Mouse (Mus musculus): ENCODE data around the gene Casr. TPM values are rescaled to one million over a fixed set of nuclear protein-coding genes. Genes with fewer than 3 reads are reported as not detected.

The Casr gene
- total RNA-seq (2021): 1 to 10 TPM; 3.3 to 7.1 TPM
- long read RNA-seq, experiment 1, partial matches to known transcripts: 1 of 1 reads
- long read RNA-seq, experiment 1, other reads (novel, unspliced or antisense): 0 of 1 reads
- long read RNA-seq, experiment 2: 0 reads

DNA sequence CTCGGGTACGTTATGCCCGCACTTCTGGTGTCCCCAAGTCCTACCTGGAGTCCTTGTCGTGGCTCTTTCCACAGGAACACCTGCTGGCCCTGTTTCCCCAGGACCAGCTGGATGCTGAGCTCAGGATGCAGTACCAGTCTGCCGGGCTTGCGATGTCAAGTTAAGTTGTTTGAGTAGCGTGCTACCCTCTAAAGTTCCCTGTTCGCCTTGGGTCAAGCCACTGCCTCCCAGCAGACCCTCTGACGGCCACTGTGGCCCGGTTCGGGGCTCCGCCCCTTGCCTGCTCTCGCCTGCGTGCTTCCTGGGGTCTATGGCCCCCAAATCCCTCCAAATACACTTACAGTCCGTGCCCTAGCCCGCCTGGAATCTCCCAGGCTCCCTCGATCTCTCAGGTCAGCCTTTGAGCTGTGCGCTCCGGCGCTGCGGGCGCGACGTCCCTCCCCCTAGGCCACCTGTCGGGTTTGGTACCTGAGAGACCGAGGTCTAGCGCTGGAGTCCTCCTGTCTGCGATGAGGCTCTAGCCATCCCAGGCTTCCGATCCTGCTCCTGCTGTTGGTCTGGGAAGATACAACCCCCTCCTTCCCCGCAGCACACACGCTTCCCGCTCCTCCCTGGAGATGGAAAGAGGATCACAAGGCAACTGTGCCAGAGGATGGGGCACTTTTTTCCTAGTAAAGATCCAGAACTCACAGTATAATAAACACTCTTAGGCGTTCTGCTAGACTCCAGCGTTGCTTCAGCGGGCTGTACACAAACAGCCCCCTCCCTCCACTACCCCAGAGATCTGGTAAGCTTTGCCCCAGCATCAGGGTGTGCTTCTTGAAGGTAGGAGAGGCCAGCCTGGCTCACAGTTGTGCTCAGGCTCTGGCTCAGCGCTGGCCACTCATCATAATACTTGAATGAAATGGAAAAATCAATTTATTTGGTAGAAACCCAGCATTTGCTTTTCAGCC is at the start of gene Casr:
Casr (minus strand) TSS at position 756 of the 953 bp plus-strand sequence.
- DNase-seq (ENCODE audit: low spot score in 2 of 2): no peak
- intact Hi-C loops (cut with DNase I): no loop called here

DNA sequence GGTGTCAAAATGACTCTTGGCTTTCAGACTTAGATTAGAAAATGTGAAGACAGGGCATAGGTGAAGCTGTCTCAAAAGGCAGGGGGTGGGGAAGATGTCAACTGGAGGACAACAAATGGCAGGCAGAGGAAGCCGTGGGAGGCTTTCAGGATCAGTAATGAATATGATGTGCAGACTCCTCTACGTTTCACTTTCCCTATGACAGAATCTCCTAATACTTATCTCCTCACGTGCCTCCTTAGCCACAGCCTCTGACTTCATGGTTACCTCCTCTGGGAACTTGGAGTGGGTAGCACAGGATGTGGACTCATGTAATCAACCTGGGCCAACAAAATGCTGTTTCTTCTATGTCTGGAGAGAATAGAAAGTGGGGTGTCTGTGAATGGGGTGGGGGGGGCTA is 40.7 kb upstream of the Casr start:
- no peak for DNase-seq (ENCODE audit: low spot score in 2 of 2)
- intact Hi-C loops (cut with DNase I): no loop called here

DNA sequence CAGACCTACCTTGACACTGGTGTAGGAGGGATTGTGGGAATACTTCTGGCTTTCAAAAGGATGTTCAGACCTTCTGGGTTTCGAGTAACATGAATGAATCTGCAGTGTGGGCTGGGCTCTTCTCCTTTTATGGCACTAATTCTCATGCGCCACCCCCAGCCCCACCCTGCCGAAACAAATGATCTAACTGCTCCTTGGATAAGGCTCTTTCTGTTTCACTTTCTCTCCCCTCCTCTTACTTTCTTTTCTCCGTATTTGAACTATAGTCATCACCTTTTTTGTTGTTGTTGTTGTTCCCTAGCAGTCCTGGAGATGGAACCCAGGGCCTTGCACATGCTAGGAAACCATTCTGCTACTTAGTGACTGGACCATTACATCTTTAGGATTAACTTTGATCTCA is 36.3 kb upstream of the Casr start:
- intact Hi-C loops (cut with DNase I): no loop called here
- DNase-seq (ENCODE audit: low spot score in 2 of 2): no peak

DNA sequence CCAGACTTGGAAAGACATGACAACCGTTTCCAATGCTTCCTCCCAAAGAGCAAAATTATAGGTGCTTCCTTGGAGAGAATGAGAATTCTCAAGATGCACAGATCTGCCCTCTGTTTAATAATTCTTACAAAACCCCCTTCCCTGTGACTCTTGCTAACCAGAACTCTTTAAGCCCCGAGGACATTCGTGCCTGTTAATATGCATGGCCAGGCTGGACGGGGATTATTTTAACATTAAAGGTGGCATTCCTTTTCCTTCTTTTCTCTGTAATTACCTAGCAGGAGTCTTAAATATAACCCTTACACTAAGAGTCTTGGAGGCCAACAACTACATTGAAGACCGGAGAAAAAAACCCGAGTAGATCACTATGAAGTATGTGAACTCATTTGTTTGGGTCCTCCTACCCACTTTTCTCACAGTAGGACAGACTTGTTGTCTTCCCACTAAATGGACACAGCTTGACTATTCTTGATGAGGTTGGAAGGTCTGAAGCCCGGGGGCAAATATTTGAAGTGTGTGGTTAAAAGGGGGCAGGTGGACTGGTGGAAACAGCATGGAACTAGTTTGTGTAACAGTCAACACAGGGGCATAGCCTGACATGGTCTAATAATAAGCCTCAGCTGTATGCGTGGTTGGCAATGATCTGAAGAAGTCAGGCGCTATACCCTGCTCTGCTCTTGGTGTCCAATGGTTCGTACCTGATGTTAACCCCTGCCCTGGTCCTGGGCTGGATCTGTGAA is 34.9 kb upstream of the Casr start:
- DNase-seq (ENCODE audit: low spot score in 2 of 2): no peak
- intact Hi-C loops (cut with DNase I): no loop called here

DNA sequence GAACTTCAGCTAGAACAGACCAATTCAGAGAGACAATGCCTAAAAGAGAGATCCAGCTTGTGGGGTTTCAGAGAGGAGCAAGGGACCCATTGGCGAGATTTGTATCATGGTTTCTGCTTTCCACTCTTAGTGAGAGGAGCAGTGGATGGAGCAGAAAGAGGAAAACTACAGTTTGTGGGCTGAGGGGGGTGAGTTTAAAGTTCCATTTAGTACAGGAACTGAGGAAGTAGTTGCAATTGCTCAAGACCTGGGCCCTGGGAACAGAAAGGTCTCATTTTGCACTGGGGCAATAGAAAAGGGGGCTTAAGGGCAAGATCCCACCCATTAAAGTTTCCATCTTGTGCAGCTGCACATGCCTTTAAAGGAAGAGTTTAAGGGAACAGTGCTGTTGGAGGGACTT is 28.0 kb upstream of the Casr start:
- no peak for DNase-seq (ENCODE audit: low spot score in 2 of 2)
- intact Hi-C loops (cut with DNase I): no loop called here

DNA sequence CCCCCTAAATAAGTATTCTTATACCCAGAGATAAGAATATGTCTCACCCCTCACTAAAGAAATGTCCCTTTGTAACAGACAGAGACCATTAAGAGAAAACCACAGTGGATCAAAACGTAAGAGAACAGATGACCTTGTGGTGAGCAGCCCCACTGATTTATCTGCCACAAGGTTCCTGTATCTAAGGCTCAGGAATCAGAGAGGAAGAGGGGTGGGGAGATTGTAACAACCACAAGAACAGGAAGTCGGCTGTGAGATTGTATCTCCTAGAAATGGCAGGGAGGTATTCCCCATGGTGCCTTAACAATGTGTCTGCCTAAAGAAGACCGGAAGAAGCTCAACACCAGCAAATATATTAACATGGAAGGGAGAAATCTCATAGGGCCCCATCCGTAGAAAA is 26.0 kb upstream of the Casr start:
- intact Hi-C loops (cut with DNase I): no loop called here
- no peak for DNase-seq (ENCODE audit: low spot score in 2 of 2)

DNA sequence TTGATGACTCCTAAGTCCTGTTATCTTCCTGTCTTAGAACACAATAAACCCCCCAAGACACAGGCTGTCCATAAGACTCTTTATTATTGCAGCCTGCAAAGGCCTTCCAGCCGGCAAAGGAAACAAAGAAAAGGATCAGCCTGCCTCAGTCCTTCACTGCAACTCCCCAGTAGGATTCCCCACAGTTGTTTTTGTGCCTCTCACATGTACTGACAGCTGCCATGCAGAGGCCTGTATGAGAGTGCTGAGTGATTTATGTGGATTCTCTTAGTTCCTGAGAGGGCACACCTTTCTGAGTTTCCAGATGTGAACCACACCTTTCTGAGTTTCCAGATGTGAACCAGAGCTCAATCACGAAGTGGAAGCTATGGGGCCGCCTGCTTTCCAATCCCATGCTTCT is 20.1 kb upstream of the Casr start:
- no peak for DNase-seq (ENCODE audit: low spot score in 2 of 2)
- intact Hi-C loops (cut with DNase I): no loop called here

DNA sequence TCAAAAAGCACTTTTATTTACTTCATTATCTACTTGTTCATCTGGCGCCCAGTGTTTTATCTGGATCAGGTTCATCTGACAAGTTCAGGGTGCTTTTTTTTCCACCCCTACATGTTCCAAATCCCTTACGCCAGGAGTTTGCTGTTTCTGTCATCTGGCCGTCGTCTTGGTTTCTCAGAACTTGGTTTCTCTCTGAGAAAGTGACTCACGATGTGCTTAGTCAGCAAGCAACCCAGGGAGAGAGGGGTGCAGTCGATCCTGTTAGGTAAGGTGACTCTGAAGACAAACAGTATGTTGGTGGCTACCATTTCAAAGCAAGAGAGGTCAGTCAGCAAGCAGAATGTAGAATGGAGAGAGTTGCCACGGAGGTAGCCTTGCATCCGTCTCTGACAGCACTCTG is 10.0 kb upstream of the Casr start:
- DNase-seq (ENCODE audit: low spot score in 2 of 2): no peak
- intact Hi-C loops (cut with DNase I): no loop called here

DNA sequence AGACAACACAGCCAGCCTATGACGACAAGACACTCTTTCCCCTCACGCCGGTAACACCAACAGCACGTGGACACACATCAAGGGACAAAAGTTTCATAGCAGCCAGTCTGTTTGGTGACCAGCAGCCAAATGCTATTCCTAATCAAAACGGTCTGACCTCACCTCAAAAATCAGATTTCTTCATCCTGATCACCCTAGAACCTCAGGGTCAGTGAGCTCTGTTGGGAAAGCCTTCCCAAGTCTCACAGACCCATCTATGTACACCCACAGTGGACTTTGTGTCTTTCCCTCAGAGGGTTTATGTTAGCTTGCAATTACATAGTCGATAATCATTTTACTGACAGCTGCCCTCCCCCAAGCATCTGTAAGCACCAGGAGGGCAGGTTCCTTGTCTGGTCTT is 2.4 kb downstream of the Casr start:
- intact Hi-C loops (cut with DNase I): no loop called here
- no peak for DNase-seq (ENCODE audit: low spot score in 2 of 2)

DNA sequence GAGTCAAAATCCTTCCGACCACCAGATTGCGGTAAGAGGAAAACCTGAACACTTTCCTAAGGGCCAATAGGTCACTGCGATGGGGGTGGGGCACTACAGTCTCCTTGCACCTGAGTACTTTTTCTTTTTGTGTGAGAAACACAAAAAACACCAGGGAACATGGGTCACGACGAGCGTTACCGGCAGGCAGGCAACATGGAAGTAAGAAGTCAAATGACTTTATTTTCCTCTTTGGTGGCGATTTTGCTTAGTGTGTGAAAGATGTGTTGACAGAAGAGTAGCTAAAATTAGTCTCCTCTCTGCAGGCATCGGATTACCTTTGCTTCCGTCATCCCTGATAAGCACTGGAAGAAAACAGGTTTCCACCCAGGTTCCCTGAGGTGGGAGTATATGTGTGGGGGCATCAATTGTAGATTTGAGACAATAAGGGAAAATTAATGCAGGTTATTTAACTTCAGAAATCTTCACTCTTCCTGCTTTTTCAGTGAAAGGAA is 6.2 kb downstream of the Casr start:
- no peak for DNase-seq (ENCODE audit: low spot score in 2 of 2)
- intact Hi-C loops (cut with DNase I): no loop called here

DNA sequence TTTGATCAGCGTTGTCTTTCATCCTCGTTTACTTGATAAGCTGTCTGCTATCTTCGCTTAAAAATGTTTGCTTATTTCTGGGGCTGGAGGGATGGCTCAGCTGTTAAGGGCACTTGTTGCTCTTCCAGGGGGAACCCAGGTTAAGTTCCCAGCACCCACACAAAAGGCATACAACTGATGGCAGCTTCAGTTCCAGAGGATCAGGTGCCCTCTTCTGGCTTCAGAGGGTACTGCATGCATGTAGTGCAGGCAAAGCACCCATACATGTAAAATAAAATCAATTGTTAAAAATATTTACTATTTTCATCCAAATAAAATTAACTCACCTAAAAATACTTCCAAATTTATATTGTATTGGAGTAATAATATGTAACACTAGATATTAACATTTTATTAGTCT is 8.3 kb downstream of the Casr start:
- intact Hi-C loops (cut with DNase I): no loop called here
- no peak for DNase-seq (ENCODE audit: low spot score in 2 of 2)

DNA sequence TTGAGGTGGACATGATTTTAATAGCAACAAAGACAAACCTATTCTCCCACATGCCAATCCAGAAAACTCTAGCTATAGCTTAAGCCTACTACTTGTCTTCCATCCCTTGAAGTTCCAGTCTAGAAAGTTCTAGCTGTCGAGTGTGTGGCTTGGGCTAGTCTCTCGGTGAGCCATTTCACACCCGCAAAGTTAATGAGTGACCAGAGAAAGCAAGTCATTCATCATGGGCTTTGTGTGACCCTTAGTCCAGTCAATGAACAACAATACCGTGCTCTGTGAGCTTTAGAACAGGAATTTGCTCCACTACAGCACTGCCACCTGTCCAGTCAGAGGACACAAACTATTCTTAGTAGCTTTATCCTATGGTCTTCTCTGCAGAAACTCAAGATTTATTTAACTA is 16.6 kb downstream of the Casr start:
- intact Hi-C loops (cut with DNase I): no loop called here
- no peak for DNase-seq (ENCODE audit: low spot score in 2 of 2)

DNA sequence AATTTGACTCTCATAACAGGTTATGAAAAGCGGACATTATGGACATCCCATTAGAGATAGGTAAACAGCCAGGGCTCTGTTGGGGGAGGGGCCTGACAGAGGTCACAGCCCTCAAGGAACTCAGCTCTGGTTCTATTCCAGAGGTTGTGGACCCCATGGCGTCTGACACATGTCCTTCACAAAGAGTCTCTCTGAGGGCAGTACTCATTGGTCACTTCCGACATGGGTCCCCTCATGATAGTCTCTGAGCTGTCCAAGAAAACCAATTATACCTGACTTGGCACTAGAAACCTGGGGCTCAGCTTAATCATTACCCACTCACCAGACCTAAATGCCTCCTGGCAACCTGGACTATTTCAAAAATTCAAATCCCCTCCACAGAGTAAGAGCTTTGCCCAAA is 18.9 kb downstream of the Casr start:
- no peak for DNase-seq (ENCODE audit: low spot score in 2 of 2)

DNA sequence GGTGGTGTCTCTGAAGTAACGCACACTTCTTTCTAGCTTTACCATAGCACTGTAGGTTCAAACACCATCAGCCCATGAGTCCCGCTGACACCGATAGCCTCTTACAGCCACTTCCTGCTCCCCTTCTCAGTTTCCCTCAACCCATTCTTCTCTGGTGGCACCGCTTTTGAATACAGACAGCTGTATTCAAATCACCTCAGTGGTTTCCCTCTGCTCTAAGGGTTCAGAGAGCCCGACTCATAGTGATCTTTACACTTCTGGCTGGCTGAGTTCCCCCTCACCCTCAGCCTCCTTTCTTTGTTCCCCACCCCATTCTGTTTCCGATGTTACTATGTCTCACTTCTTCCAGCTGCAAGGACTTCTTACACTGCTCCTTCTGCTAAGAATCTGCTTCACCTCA is 21.1 kb downstream of the Casr start:
- no peak for DNase-seq (ENCODE audit: low spot score in 2 of 2)
- intact Hi-C loops (cut with DNase I): no loop called here

More for the DNA sequence above, 18.9 kb downstream of the Casr start:
- intact Hi-C loops (cut with DNase I): no loop called here

DNA sequence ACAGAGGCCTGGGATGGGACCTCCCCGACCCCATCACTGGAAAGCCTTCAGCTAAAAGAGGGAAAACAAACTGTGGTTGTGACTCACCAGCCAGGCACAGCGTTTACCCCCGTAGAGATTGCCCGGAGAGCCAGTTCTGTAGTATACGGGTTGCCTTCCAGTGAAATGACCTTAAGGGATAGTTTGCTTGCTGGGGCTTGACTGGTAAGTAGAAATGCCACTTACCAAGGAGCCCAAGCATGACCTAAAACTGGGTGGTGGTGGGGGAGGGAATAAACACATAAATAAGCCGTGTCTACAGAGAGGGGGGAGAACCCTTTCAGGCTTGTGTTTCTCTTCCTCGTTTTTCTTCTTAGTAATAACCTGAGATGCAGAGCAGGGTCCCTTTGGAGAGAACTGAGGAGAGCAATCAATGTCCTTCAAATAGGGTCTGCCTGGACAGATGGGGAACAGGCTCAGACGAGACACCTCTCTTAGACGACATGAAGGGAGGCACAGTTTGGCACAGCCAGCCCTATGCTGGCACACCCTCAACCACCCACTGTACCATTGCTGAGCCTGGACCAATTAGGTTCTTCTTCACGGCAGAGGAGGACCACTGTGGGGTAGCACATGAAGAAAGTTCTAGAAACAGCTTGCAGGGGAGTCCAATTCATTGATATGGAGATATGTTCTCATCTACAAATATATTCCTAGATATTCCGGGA is 28.8 kb downstream of the Casr start:
- DNase-seq (ENCODE audit: low spot score in 2 of 2): no peak
- intact Hi-C loops (cut with DNase I): no loop called here

DNA sequence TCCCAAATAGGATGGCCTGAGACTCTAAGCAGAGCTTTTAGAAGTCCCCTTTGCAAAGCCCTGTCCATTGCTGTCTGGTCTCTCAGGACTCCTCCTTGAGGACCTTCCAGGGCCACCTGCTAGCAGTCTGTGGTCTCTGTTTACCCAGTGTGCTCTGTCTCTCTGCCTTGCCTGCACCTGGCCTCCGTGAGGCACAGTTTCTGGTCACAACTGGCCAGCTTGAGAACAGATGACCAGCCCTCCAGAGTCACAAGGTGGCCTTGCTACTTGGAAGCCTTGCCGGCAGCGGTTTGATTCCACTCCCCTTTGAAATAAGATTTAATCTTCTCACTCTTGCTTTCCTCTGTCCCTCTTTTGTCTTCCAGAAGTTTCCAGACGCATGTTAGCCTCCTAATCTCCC is 29.9 kb downstream of the Casr start:
- intact Hi-C loops (cut with DNase I): no loop called here
- no peak for DNase-seq (ENCODE audit: low spot score in 2 of 2)

DNA sequence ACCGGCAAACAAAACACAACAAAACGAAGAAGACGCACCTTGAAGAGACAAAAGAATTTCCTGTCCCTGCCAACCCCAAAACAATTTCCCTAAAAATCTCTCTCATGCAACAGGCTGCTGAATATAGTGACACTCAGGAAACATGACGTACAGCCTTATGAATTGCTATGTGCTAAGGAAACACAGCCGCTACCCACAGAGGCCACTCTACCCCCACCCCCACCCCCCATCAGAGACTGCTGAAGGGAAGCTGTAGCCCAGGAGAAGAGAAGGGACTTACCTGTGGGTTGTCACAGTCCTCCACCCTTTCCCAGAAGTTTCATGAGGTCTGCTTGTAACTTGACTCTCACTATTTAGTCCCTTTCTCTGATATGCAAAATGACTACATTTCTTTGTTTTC is 30.3 kb downstream of the Casr start:
- intact Hi-C loops (cut with DNase I): no loop called here
- DNase-seq (ENCODE audit: low spot score in 2 of 2): no peak

DNA sequence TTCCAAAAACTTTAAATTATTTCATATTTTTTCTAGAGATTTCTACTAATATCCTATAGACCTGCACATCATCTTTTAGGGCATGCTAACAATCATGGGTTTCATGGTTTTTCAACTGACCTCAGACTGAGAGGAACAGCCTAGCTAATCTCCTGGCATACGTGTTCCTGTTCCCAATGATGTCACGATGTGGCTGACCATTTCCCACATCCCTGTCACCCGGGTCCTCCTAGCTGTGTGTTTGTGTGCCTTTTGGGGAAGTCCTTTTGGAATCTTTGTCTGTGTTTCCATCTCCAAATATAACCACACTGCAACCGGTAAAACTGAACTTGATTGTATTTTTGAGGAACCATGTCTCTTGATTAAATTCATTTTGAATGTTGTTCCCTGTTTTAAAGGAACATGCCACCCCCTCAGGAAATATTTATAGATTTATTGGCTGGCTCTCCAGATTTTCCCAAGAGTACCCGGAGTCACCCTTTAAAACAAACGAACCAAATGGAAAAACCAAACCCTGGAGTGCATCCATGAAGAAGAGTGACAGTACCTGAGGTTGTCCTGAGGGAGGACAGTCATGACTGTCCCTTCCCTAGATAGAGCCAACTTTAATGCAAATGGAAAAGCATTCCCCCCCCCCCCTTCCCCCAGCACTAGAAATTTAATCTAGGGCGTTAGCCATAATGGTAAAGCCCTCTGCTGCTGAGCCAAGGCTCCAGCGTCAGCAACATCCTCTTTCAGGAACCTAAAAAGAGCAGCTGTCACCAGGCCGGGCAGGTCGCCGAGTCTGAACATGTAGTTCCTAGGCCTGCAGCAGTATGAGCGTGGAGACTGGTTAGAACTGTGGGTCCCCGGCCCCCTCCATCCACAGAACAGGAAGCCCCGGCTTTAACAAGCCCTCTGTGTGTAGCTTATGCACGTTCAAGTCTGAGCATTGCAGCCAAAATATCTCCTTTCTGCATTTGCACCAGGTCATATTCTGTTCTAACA is 31.1 kb downstream of the Casr start:
- DNase-seq (ENCODE audit: low spot score in 2 of 2): peak; percentile 4 to 33
- intact Hi-C loops (cut with DNase I): no loop called here

DNA sequence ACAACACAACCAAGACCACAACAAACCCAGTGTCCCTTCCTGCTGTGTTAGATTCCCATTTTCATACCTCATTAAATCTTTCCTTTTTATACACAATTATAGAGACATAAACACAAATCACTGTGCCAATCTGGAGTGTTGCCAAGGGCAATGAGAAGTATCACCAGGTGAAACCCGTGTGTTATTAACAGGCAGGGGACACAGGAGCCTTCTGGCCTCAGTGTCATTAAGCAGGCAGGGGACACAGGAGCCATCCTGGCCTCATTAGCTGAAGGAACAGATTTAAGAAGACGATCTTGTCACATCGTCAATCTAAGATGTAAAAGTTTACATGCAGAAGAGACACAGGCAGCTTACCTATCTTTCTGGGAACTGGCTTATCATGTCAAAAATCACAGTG is 33.1 kb downstream of the Casr start:
- intact Hi-C loops (cut with DNase I): no loop called here
- no peak for DNase-seq (ENCODE audit: low spot score in 2 of 2)

Measured in left cerebral cortex, postnatal 14 days (tissue).